Mouse (Mus musculus) forebrain, embryonic 16.5 days (tissue): ENCODE results near the gene Sap30bp. TPM values are rescaled to one million over a fixed set of nuclear protein-coding genes. Genes with fewer than 3 reads are reported as not detected.

Source experiments
- ATAC-seq: fragments of 200-750 bp; cut with Nextera tagmentation; 2 replicates; pipeline ENCODE4 v1.8.0; 2017; ENCODE audit warnings: mild to moderate bottlenecking, moderate library complexity
- H3K27ac ChIP-seq: fragments of 300-500 bp; sonication (generic); 2 replicates; pipeline ENCODE4 v1.5.1; 2014; ENCODE audit warnings: low read length, control low read depth
- H3K27me3 ChIP-seq: fragments of 300-500 bp; sonication (generic); replicated peaks from 2 replicates; pipeline ENCODE4 v1.6.1; 2014; ENCODE audit warnings: low read length; ENCODE audit not compliant: control insufficient read depth, insufficient read depth
- H3K36me3 ChIP-seq: fragments of 300-500 bp; sonication (generic); 2 replicates; pipeline ENCODE4 v1.6.1; 2014; ENCODE audit not compliant: control insufficient read depth, insufficient read depth
- H3K4me1 ChIP-seq: fragments of 300-500 bp; sonication (generic); replicated peaks from 2 replicates; pipeline ENCODE4 v1.6.1; 2014; ENCODE audit warnings: low read length; ENCODE audit not compliant: control insufficient read depth, insufficient read depth
- H3K4me2 ChIP-seq: fragments of 300-500 bp; sonication (generic); 2 replicates; pipeline ENCODE4 v1.6.1; 2014; ENCODE audit warnings: mild to moderate bottlenecking, low read length, control low read depth
- H3K4me3 ChIP-seq: fragments of 300-500 bp; sonication (generic); replicated peaks from 2 replicates; pipeline ENCODE4 v1.5.1; 2014; ENCODE audit warnings: mild to moderate bottlenecking, low read length, control low read depth
- H3K9ac ChIP-seq: fragments of 300-500 bp; sonication (generic); replicated peaks from 2 replicates; pipeline ENCODE4 v1.6.1; 2014; ENCODE audit warnings: low read depth, low read length, control low read depth
- H3K9me3 ChIP-seq: fragments of 300-500 bp; sonication (generic); 2 replicates; pipeline ENCODE4 v1.6.1; 2016; ENCODE audit warnings: low read length; ENCODE audit not compliant: control insufficient read depth
- WGBS: fragments of 180-500 bp; shearing (Covaris S2); extraction: QIAGEN DNeasy Blood & Tissue Kit; methylation state at CpG from one replicate; pipeline ENCODE4 v1.1.7; 2014; 5-methylcytosine and 5-hydroxymethylcytosine counted together
- polyA plus RNA-seq: library from polyadenylated mRNA; unstranded; fragments of >200 nt; fragmentation: Nextera tagmentation; extraction: Ambion mirVana; gene quantifications from 2 replicates; pipeline ENCODE4 v1.2.1, GENCODE M21; 2015

The Sap30bp gene
- polyA plus RNA-seq, 1 experiment from 2014 or later = 56.2 TPM

DNA sequence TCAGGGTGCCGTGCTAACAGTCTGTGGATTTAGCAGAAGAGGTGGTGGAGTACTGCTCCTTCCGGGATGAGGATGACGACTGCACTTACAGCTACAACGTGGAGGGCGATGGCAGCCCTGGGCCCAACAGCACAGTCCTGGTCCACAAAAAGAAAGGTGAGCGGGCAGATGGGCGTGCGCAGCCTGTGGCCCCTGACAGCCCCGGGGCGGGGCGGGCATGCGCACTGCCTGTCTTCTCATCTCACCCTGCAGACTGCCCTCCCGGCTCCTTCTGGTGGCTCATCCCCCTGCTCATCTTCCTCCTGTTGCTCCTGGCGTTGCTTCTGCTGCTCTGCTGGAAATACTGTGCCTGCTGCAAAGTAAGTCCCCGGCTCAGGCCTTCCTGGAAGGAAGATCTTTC, 56.6 kb downstream of the Sap30bp start:
- no peaks in the 10 kb centered on the region for H3K9me3 ChIP-seq
- H3K27me3 ChIP-seq = no peaks in the 10 kb centered on the region
- ATAC-seq = no peak
- H3K27ac ChIP-seq = no peak overlapping the region
- H3K4me1 ChIP-seq = no peaks in the 10 kb centered on the region
- no peaks in the 10 kb centered on the region for H3K36me3 ChIP-seq
- H3K4me3 ChIP-seq = no peak overlapping the region
- WGBS = 20% methylated on average over 15 of the region's 15 CpGs
- no peak overlapping the region for H3K9ac ChIP-seq
- H3K4me2 ChIP-seq = no peak overlapping the region

DNA sequence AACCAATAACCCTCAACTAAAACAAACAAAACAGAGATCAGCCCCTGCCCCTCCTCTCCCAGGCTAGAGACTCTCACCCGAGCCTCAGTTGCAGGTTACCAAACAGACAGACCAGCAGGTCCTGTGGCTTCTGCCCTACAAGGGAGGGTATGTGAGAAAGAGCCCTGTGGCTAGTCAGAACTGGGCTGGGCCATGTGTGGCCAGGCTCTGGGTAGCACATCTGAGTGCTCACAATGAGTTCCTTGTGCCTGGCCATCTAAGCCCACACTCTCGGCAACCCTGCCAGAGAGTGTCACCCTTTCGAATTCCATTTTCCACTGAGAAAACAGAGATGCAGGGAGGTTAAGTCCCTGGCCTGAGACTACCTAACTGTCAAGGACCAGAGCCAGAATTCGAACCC, 59.0 kb downstream of the Sap30bp start:
- Histone ChIP-seq H3K27me3 (no peaks in the 10 kb centered on the region), H3K4me1 (no peaks in the 10 kb centered on the region), H3K27ac (no peak overlapping the region), H3K4me2 (no peak overlapping the region), H3K36me3 (no peaks in the 10 kb centered on the region), H3K9me3 (no peaks in the 10 kb centered on the region), H3K4me3 (no peak overlapping the region), H3K9ac (no peak overlapping the region)
- WGBS = 59% methylated on average over 4 of the region's 4 CpGs
- no peak for ATAC-seq

- no peak overlapping the region for H3K9ac ChIP-seq
- no peak overlapping the region for H3K4me3 ChIP-seq
- no peaks in the 10 kb centered on the region for H3K36me3 ChIP-seq
- H3K4me2 ChIP-seq = no peak overlapping the region
- no peaks in the 10 kb centered on the region for H3K27me3 ChIP-seq
- no peaks in the 10 kb centered on the region for H3K4me1 ChIP-seq
- no peak for ATAC-seq
- 88% methylated on average over 3 of the region's 3 CpGs for WGBS
- no peaks in the 10 kb centered on the region for H3K9me3 ChIP-seq
- no peak overlapping the region for H3K27ac ChIP-seq
These were observed 62.2 kb downstream of the Sap30bp start for GRCm38 (mm10) chr11:115995256-115995655.

DNA sequence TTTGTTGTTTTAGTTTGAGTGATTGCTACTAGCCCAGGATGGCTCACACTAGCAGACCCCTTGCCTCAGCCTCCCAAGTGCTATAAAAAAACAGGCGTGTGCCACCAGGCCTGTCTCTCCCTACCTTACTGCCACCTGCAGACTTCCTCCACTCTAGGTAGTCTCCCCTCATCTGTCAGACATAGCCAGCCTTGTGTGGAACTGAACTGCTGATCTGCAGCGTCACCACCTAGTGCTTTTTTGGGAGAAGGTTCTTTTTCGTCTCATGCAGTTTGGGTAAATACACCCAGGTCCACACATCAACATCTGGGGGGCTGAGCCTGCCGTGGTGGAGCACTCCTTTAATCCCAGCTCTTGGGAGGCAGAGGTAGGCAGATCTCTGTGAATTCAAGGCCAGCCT, 64.0 kb downstream of the Sap30bp start:
- H3K27ac ChIP-seq = no peak overlapping the region
- no peaks in the 10 kb centered on the region for H3K4me1 ChIP-seq
- H3K27me3 ChIP-seq = no peaks in the 10 kb centered on the region
- H3K4me2 ChIP-seq = no peak overlapping the region
- no peak overlapping the region for H3K9ac ChIP-seq
- WGBS = 83% methylated on average over 4 of the region's 4 CpGs
- H3K9me3 ChIP-seq = no peaks in the 10 kb centered on the region
- H3K36me3 ChIP-seq = no peaks in the 10 kb centered on the region
- no peak overlapping the region for H3K4me3 ChIP-seq
- ATAC-seq = no peak

DNA sequence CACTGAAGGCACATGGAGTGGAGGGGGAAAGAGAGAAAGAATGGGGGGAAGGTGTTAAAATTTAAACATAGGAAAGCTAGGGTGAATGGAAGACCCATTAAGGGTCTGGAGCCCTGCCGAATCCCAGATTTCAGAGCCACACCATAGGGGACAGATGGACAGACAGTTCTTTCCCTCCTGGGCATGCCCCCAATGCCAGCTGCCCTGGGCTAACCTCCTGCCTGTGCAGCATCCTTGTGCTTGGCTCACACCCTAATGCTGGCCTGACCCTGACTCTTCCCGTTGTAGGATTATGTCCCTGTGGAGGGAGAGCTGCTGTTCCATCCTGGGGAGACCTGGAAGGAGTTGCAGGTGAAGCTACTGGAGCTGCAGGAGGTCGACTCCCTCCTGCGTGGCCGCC, 64.6 kb downstream of the Sap30bp start:
- H3K4me3 ChIP-seq = no peak overlapping the region
- H3K4me2 ChIP-seq = no peak overlapping the region
- H3K27me3 ChIP-seq = no peaks in the 10 kb centered on the region
- no peaks in the 10 kb centered on the region for H3K9me3 ChIP-seq
- no peak overlapping the region for H3K9ac ChIP-seq
- H3K36me3 ChIP-seq = no peaks in the 10 kb centered on the region
- no peak for ATAC-seq
- no peaks in the 10 kb centered on the region for H3K4me1 ChIP-seq
- WGBS = 70% methylated on average over 5 of the region's 5 CpGs
- no peak overlapping the region for H3K27ac ChIP-seq

DNA sequence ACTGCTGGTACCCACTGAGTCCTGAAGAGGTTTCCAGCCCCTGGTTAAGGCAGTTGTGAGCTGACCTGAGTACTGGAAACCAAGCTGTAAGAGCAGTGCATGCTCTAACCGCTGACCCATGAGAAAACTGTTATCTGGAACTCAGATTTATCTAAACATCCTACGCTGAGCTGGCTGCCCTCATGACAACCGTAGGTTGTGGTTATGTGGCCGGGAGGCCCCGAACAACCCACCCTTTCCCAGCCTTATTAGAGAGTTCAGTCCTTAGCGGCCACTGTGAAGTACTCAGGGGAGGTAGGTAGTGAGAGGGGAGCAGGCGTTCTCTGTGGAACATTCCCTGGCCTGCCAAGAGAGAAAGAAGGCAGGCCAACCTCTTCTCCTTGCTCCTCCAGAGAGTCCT, 65.9 kb downstream of the Sap30bp start:
- H3K36me3 ChIP-seq = no peaks in the 10 kb centered on the region
- no peak overlapping the region for H3K4me3 ChIP-seq
- no peak overlapping the region for H3K9ac ChIP-seq
- no peak overlapping the region for H3K4me2 ChIP-seq
- no peaks in the 10 kb centered on the region for H3K4me1 ChIP-seq
- H3K27me3 ChIP-seq = no peaks in the 10 kb centered on the region
- WGBS = 88% methylated on average over 7 of the region's 7 CpGs
- no peak for ATAC-seq
- no peak overlapping the region for H3K27ac ChIP-seq
- no peaks in the 10 kb centered on the region for H3K9me3 ChIP-seq

DNA sequence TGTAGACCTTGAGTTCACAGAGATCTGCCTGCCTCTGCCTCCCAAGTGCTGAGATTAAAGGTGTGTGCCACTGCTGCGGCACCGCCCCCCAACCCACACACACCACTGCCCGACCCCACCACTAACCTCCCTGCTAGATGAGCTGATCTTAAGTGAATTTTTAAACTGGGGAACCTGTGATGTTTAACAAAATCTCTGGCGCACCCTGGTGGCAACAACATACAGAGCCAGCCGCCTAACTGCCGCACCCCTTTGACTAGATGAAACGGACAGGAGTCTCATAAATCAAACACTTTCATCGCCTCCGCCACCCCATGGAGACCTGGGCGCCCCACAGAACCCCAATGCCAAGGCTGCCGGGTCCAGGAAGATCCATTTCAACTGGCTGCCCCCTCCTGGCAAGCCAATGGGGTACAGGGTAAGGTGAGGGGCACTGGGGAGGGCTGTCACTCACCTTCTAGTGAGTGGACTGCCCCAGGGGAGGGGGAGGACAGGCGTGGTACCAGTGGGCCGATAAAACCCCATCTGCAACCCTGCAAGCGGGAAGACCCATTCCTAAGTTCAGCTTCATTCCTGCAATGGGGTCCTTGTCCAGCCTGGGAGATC, 66.6 kb downstream of the Sap30bp start:
- Histone ChIP-seq H3K9ac (0 out of 2 replicates have a peak overlapping the region, but pooled peaks have one; percentile 5), H3K36me3 (no peaks in the 10 kb centered on the region), H3K4me1 (peaks cover under 1% of the 10 kb centered on the region), H3K4me3 (no peak overlapping the region), H3K27me3 (no peaks in the 10 kb centered on the region), H3K4me2 (no peak overlapping the region), H3K27ac (no peak overlapping the region), H3K9me3 (no peaks in the 10 kb centered on the region)
- peak; percentile 26; the same call in 1 of the 2 replicates for ATAC-seq
- WGBS = 19% methylated on average over 14 of the region's 14 CpGs

GRCm38 (mm10) chr11:116000607-116001006, 67.5 kb downstream of the Sap30bp start:
- Histone ChIP-seq H3K36me3 (no peaks in the 10 kb centered on the region), H3K4me1 (peaks cover 9% of the 10 kb centered on the region), H3K27ac (no peak overlapping the region), H3K4me2 (no peak overlapping the region), H3K9ac (no peak overlapping the region), H3K4me3 (no peak overlapping the region), H3K27me3 (no peaks in the 10 kb centered on the region), H3K9me3 (no peaks in the 10 kb centered on the region)
- 14% methylated on average over 10 of the region's 10 CpGs for WGBS
- no peak for ATAC-seq

GRCm38 (mm10) chr11:116001725-116002124, 68.6 kb downstream of the Sap30bp start:
- no peak for ATAC-seq
- H3K27me3 ChIP-seq = no peaks in the 10 kb centered on the region
- peaks cover 9% of the 10 kb centered on the region for H3K4me1 ChIP-seq
- no peak overlapping the region for H3K9ac ChIP-seq
- H3K4me2 ChIP-seq = no peak overlapping the region
- H3K4me3 ChIP-seq = no peak overlapping the region
- WGBS = 79% methylated on average over 6 of the region's 6 CpGs
- no peak overlapping the region for H3K27ac ChIP-seq
- H3K36me3 ChIP-seq = no peaks in the 10 kb centered on the region
- no peaks in the 10 kb centered on the region for H3K9me3 ChIP-seq

DNA sequence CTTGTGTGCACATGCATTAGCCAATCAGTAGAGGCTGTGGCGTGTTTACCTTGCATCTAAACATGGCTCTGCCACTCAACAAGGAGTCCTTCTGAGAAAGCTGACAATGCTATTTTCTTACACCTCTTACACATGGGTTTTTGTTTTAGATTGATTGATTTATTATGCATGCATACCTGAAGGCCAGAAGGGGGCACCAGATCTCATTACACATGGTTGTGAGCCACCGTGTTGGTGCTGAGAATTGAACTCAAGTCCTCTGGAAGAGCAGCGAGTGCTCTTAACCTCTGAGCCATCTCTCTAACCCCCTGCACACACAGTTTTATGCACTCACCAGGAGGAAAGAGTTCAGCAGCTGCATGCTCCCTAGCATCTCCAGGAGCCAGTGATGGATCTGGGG, 69.8 kb downstream of the Sap30bp start:
- Histone ChIP-seq H3K27ac (no peak overlapping the region), H3K9me3 (no peaks in the 10 kb centered on the region), H3K36me3 (no peaks in the 10 kb centered on the region), H3K4me1 (peaks cover 9% of the 10 kb centered on the region), H3K4me3 (no peak overlapping the region), H3K9ac (no peak overlapping the region), H3K27me3 (no peaks in the 10 kb centered on the region), H3K4me2 (no peak overlapping the region)
- WGBS = 79% methylated on average over 3 of the region's 3 CpGs
- no peak for ATAC-seq
